Mouse (Mus musculus) E14TG2a.4 (cell line): Measurements from ENCODE around the gene Neu2.

Experiments
- H3K27me3 ChIP-seq: 2 replicates; pipeline ENCODE4 v1.6.1; 2014; ENCODE audit warnings: low read length, control low read depth; ENCODE audit not compliant: insufficient read depth
- H3K36me3 ChIP-seq: 2 replicates; pipeline ENCODE4 v1.6.1; 2014; ENCODE audit warnings: low read length, control low read depth; ENCODE audit not compliant: insufficient read depth
- H3K4me1 ChIP-seq: replicated peaks from 2 replicates; pipeline ENCODE4 v1.6.1; 2014; ENCODE audit warnings: low read depth, low read length, control low read depth
- H3K4me3 ChIP-seq: replicated peaks from 2 replicates; pipeline ENCODE4 v1.5.1; 2014; ENCODE audit warnings: mild to moderate bottlenecking, low read length
- H3K9me3 ChIP-seq: 2 replicates; pipeline ENCODE4 v1.6.1; 2014; ENCODE audit warnings: low read length, control low read depth
- CTCF ChIP-seq: conservative IDR thresholded peaks from 2 replicates; pipeline ENCODE4 v1.5.1; 2014; ENCODE audit warnings: low read length
- NANOG ChIP-seq: IDR thresholded peaks from 2 replicates; pipeline ENCODE4 v1.6.1; 2014; ENCODE audit warnings: borderline replicate concordance, low read length, mixed read lengths
- POU5F1 ChIP-seq: IDR thresholded peaks from 2 replicates; pipeline ENCODE4 v1.6.1; 2014; ENCODE audit warnings: low read length, borderline replicate concordance

Gene Neu2

GRCm38 (mm10) chr1:87607385-87608091, 97.8 kb downstream of the Neu2 start:
- TF ChIP-seq POU5F1 (no peak), NANOG (no peak), CTCF (no peak)
- peaks cover 18% of the 10 kb centered on the region for H3K27me3 ChIP-seq
- no peaks in the 10 kb centered on the region for H3K9me3 ChIP-seq
- peaks cover 21% of the 10 kb centered on the region for H3K4me1 ChIP-seq
- peak overlapping the region; percentile 55 for H3K4me3 ChIP-seq
- no peaks in the 10 kb centered on the region for H3K36me3 ChIP-seq

- TF ChIP-seq CTCF (peak; percentile 91), NANOG (no peak)
- Histone ChIP-seq H3K27me3 (peaks cover 18% of the 10 kb centered on the region), H3K4me1 (peaks cover 21% of the 10 kb centered on the region), H3K9me3 (no peaks in the 10 kb centered on the region), H3K36me3 (no peaks in the 10 kb centered on the region), H3K4me3 (no peak overlapping the region)
These were observed 98.8 kb downstream of the Neu2 start for GRCm38 (mm10) chr1:87608416-87609046.

- Histone ChIP-seq H3K36me3 (no peaks in the 10 kb centered on the region), H3K4me1 (no peaks in the 10 kb centered on the region), H3K4me3 (no peak overlapping the region), H3K9me3 (0 out of 2 replicates have a peak, but pooled peaks cover 4% of the 10 kb centered on the region), H3K27me3 (no peaks in the 10 kb centered on the region)
- TF ChIP-seq POU5F1, result no peak
- no peak for TF ChIP-seq CTCF
- TF ChIP-seq NANOG, result no peak
These were observed 105.0 kb downstream of the Neu2 start for GRCm38 (mm10) chr1:87614576-87615295.

GRCm38 (mm10) chr1:87620211-87620668, 110.6 kb downstream of the Neu2 start, which contains the start of gene Inpp5d:
Gene Inpp5d (plus strand): TSS chr1:87620312.
- TF ChIP-seq NANOG (no peak), CTCF (no peak), POU5F1 (no peak)
- Histone ChIP-seq H3K4me1 (peaks cover 8% of the 10 kb centered on the region), H3K4me3 (peak within 1 kb of the TSS; percentile 41; the same call in 1 of the 2 replicates), H3K36me3 (no peaks in the 10 kb centered on the region), H3K9me3 (0 out of 2 replicates have a peak, but pooled peaks cover 6% of the 10 kb centered on the region), H3K27me3 (no peaks in the 10 kb centered on the region)

- Histone ChIP-seq H3K4me3 (peak overlapping the region; percentile 41; the same call in 1 of the 2 replicates), H3K4me1 (peaks cover 8% of the 10 kb centered on the region), H3K36me3 (no peaks in the 10 kb centered on the region), H3K27me3 (no peaks in the 10 kb centered on the region), H3K9me3 (0 out of 2 replicates have a peak, but pooled peaks cover 6% of the 10 kb centered on the region)
- no peak for TF ChIP-seq CTCF
- TF ChIP-seq NANOG, result no peak
- TF ChIP-seq POU5F1, result no peak
These were observed 111.0 kb downstream of the Neu2 start for GRCm38 (mm10) chr1:87620693-87621092.

GRCm38 (mm10) chr1:87621146-87621857, 111.6 kb downstream of the Neu2 start:
- Histone ChIP-seq H3K4me3 (no peak overlapping the region), H3K9me3 (0 out of 2 replicates have a peak, but pooled peaks cover 6% of the 10 kb centered on the region), H3K27me3 (no peaks in the 10 kb centered on the region), H3K36me3 (no peaks in the 10 kb centered on the region), H3K4me1 (peaks cover 8% of the 10 kb centered on the region)
- TF ChIP-seq POU5F1, result no peak
- no peak for TF ChIP-seq CTCF
- TF ChIP-seq NANOG, result no peak

GRCm38 (mm10) chr1:87621858-87622279, 112.2 kb downstream of the Neu2 start:
- TF ChIP-seq CTCF (no peak), NANOG (no peak), POU5F1 (no peak)
- Histone ChIP-seq H3K27me3 (no peaks in the 10 kb centered on the region), H3K9me3 (0 out of 2 replicates have a peak, but pooled peaks cover 6% of the 10 kb centered on the region), H3K36me3 (no peaks in the 10 kb centered on the region), H3K4me3 (no peak overlapping the region), H3K4me1 (peaks cover 8% of the 10 kb centered on the region)

- H3K9me3 ChIP-seq, result 0 out of 2 replicates have a peak, but pooled peaks cover 6% of the 10 kb centered on the region
- H3K27me3 ChIP-seq, result no peaks in the 10 kb centered on the region
- H3K36me3 ChIP-seq, result no peaks in the 10 kb centered on the region
- H3K4me1 ChIP-seq, result peaks cover 8% of the 10 kb centered on the region
- no peak overlapping the region for H3K4me3 ChIP-seq
- TF ChIP-seq CTCF, result no peak
- no peak for TF ChIP-seq POU5F1
- no peak for TF ChIP-seq NANOG
These were observed 114.4 kb downstream of the Neu2 start for GRCm38 (mm10) chr1:87623977-87624666.
